In the genomic region with DNA sequence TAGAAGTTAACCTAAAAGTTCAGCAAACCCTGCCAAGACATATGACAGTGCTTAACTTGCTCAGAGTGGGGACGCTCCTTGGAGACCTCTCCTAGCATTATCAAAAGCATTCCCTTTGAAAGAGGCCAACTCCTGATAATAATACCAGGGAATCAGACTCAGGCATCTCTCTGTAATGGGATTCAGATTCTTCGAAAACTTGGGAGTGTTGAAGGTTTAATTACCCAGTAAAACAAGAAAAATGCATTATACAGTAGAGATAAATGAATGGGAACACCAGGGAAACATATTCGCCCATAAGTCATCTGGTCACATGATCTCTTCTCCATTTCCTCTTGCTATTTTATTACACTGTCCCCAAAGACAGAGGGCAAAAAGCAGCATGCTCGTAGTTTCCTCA, we compare ENCODE assay signal across 15 mouse cellular contexts.
"Had no signal": no experiment of that assay in that cellular context is flagged by ENCODE, and none has a peak within 500 bp of the region (broad histone marks: within the 10 kb centered on the region; RNA-seq: fewer than 3 reads in every experiment).

No protein-coding gene starts in this region.

- H3K4me3 ChIP-seq: left cerebral cortex, adult 2 months; limb, embryonic 12.5 days; liver, embryonic 12.5 days; midbrain, embryonic 15.5 days; neural tube, embryonic 13.5 days had no signal

- H3K27me3 ChIP-seq: limb, embryonic 12.5 days; liver, embryonic 12.5 days; midbrain, embryonic 15.5 days; neural tube, embryonic 13.5 days had no signal

- ATAC-seq: intestine, embryonic 16.5 days; liver, embryonic 12.5 days; midbrain, embryonic 15.5 days had no signal

- H3K27ac ChIP-seq: left cerebral cortex, adult 2 months; limb, embryonic 12.5 days; liver, embryonic 12.5 days; midbrain, embryonic 15.5 days; neural tube, embryonic 13.5 days had no signal

- H3K9me3 ChIP-seq: limb, embryonic 12.5 days; liver, embryonic 12.5 days; midbrain, embryonic 15.5 days; neural tube, embryonic 13.5 days had no signal

- DNase-seq: lung, embryonic 14.5 days; lung, postnatal 10 days; lung, postnatal 4 days; retina, postnatal 1 day; right cerebral cortex, postnatal 4 days; spleen, adult 18-20 months; thymus, adult 18-20 months; thymus, postnatal 14 days had no signal

- H3K36me3 ChIP-seq: limb, embryonic 12.5 days; liver, embryonic 12.5 days; midbrain, embryonic 15.5 days; neural tube, embryonic 13.5 days had no signal

- H3K4me2 ChIP-seq: limb, embryonic 12.5 days; liver, embryonic 12.5 days; lung, embryonic 14.5 days; midbrain, embryonic 11.5 days; midbrain, embryonic 15.5 days; neural tube, embryonic 13.5 days had no signal

- H3K4me1 ChIP-seq: limb, embryonic 12.5 days; liver, embryonic 12.5 days; midbrain, embryonic 15.5 days had no signal

- H3K9ac ChIP-seq: limb, embryonic 12.5 days; liver, embryonic 12.5 days; lung, embryonic 14.5 days; midbrain, embryonic 15.5 days; neural tube, embryonic 13.5 days had no signal
